Mouse (Mus musculus) adrenal gland, adult 2 months (tissue): Measurements from ENCODE around the gene Ifi211. TPM values are rescaled to one million over a fixed set of nuclear protein-coding genes. Genes with fewer than 3 reads are reported as not detected.
"Not testable (repeated sequence)": the region's sequence is repeated elsewhere in the genome, so short reads cannot be mapped to it uniquely, and the experiment has no call there.

Source experiments
- DNase-seq: peaks from one replicate; pipeline ENCODE4 v3.0.0; 2021
- long read RNA-seq: library from polyadenylated mRNA; stranded (forward); transcript quantifications from one replicate; pipeline ENCODE4 v2.0.0, GENCODE M21; 2021
- polyA plus RNA-seq: library from polyadenylated mRNA; depleted of rRNA; stranded (reverse); fragments of >200 nt; gene quantifications from 2 replicates; pipeline ENCODE4 v1.2.3, GENCODE M21; 2012; rRNA removed
- total RNA-seq, 2 experiments: library from RNA; stranded (reverse); gene quantifications; 2 replicates each; pipeline ENCODE4 v1.2.3; 2021

The Ifi211 gene
- 1 to 10 TPM; 2.2 to 3.4 TPM for total RNA-seq
- polyA plus RNA-seq = 0.13 and 0.22 TPM in 2 replicates
- long read RNA-seq, partial matches to known transcripts = 0 of 1 reads
- long read RNA-seq, other reads (novel, unspliced or antisense) = 0 of 1 reads

DNA sequence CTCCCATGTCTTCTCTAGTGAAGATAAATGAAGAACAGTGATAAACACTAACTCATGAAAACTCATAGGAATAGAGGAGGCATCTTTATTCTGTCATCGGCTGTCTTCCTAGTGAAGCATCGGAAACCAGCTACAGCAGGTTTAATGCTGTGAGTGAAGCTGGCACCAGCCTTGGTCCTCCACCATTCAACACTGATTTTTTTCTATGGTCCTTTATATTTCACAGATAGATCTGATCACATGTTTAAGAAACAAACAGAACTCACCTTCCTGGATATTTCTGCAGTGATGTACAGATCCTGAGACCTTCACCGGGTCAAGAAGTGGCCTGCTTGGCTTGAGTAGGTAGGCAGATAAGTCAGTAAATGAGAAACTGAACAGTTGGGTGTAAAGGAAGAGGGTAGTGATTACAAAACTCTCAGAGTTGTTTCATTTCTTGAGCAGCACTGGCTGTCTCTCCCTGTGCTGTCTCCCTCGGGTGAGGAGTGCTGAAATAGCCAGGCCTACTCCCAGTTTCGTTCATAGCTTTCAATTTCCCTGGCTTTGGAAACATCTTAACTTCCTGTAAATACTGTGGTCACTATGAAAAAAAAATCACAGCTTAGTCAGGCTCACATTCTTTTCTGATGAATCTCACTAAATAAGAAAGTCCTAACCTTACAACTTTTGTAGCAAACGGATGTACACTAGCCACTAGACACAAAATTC is at the start of gene Ifi211:
Gene Ifi211, minus strand, starts transcription at position 499 of the 708 bp plus-strand sequence.
- DNase-seq = peak; percentile 26

DNA sequence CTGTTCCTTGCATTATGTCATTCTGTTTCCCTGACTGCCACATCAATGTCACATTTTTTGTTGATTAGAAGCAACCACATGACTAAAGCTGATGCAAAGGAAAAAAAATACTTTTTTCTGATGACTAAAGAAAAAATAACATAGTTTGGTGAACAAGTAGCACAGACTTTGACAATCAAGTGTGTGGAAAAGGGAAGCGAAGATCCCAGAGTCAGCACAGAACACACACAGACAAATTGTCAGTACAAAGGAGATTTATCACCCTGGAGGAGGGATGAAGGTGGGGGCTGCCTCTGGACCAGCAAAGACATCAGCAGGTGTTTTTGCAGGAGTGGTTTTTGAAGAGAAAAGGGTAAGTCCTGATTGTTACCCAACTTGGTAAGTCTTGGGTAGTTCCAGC is 48.6 kb upstream of the Ifi211 start:
- not testable (repeated sequence) for DNase-seq

GRCm38 (mm10) chr1:173959998-173960397 is 47.2 kb upstream of the Ifi211 start:
- not testable (repeated sequence) for DNase-seq

- not testable (repeated sequence) for DNase-seq
These were observed 43.1 kb upstream of the Ifi211 start for GRCm38 (mm10) chr1:173955839-173956527.

GRCm38 (mm10) chr1:173955071-173955796 is 42.4 kb upstream of the Ifi211 start:
- DNase-seq = no peak

GRCm38 (mm10) chr1:173953563-173953962 is 40.7 kb upstream of the Ifi211 start:
- no peak for DNase-seq

DNA sequence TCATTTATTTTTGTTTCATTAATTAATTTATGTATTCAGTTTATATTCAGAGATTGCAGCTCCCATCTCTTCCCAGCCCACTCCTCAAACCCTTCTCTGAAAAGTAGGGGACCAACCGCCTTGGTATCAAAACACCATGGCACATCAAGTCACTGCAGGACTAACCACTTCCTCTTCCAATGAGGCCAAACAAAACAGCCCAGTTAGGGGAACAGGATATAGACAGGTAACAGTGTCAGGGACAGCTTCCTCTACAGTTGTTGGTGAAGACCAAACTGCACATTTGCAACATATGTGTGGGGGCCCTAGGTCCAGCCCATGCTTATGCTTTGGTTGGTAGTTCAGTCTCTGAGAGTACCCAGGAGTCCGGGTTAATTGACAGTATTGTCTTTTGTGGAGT is 36.2 kb upstream of the Ifi211 start:
- not testable (repeated sequence) for DNase-seq

DNA sequence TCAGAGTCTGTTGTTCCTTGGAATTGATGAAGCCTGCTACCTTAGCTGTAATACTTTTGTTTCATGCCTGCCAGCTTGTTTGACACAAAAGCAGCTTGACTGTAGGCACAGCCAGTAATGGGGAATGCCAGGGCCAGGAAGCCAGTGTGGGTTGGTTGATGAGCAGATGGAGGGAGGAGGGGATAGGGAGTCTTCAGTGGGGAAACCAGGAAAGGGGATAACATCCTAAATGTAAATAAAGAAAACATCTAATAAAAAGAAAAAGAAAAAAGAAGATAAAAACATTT is 29.9 kb upstream of the Ifi211 start:
- not testable (repeated sequence) for DNase-seq

GRCm38 (mm10) chr1:173941924-173942779 is 29.3 kb upstream of the Ifi211 start, which contains the start of the genes Mndal and Ifi203:
Gene Mndal, minus strand, starts transcription at chr1:173942491.
Gene Ifi203, minus strand, starts transcription at chr1:173942672.
- peak; percentile 3 for DNase-seq

- not testable (repeated sequence) for DNase-seq
These were observed 28.7 kb upstream of the Ifi211 start for GRCm38 (mm10) chr1:173941522-173941921.

- not testable (repeated sequence) for DNase-seq
These were observed 6.4 kb upstream of the Ifi211 start for GRCm38 (mm10) chr1:173919279-173919678.

GRCm38 (mm10) chr1:173914559-173914958 is 1.7 kb upstream of the Ifi211 start:
- no peak for DNase-seq

- DNase-seq = not testable (repeated sequence)
These were observed 478 bp upstream of the Ifi211 start for GRCm38 (mm10) chr1:173913256-173913791.

- DNase-seq = no peak
These were observed 910 bp downstream of the Ifi211 start for GRCm38 (mm10) chr1:173911808-173912464.

DNA sequence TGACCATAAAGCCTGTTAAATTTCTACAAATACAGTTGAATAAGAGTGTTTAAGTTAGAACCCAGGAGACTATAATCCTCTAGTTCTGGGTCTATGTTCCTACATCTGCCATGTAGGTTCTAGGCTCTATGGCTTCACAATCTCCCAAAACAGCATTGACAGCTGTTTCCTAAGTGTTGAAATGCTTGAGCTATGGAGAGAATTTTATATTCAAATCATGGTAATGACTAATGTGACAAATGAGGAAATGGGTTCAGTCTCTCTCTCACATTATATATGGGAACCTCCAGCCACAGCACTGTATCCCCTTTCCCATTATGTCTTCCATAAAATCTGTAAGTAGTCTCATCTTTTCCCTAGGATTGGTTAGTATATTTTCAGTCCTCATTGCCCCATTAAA is 4.5 kb downstream of the Ifi211 start:
- DNase-seq = not testable (repeated sequence)

- DNase-seq = not testable (repeated sequence)
These were observed 7.0 kb downstream of the Ifi211 start for GRCm38 (mm10) chr1:173905885-173906284.

GRCm38 (mm10) chr1:173889741-173890140 is 23.1 kb downstream of the Ifi211 start:
- DNase-seq = not testable (repeated sequence)

DNA sequence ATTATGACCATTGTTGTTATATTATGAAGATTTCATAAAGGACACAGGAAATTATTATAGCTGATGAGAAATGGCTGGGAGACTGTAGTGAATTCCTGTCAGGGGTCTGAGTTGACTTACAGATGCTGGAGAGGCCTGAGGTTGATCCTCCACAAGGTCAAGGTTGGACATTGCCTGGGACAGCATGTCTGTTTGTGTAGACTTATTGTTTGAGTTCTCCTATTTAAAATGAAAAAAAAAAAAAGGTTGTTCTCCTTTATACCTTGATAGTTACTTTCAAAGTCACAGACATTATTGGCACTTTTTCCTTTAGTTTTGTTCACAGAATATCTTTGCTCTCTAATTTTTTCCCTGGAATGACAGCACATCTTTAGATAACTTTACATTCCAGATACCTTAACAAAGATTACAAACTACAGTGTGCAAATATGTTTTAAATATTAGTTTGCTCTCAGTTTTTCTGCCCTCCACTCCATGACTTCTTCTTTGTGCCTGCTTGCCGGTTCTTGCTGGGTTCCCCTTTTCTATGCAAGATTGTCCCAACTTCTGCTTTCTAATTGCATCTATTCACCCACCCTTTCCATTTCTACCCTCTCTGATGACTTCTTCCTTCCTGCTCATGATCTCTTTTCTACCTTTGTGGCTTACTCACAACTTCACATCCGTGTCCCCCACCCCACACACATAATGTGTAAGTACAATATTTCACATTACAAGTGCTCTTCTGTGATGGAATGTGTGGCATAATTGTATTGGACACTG is 25.6 kb downstream of the Ifi211 start:
- DNase-seq = not testable (repeated sequence)

GRCm38 (mm10) chr1:173880004-173880666 is 32.7 kb downstream of the Ifi211 start:
- peak; percentile 4 for DNase-seq
